Mouse (Mus musculus): ENCODE results near the gene Strip2.

- TF ChIP-seq POLR2A (IDR thresholded peaks at IDR 0.05; ENCODE audit: low read depth, low read length) (no peak), CTCF (IDR thresholded peaks at IDR 0.05; ENCODE audit: extremely low read depth, insufficient read depth, insufficient read length, insufficient replicate concordance) (no peak)
Observed at GRCm38 (mm10) chr6:29944465-29944864, 27.7 kb downstream of the Strip2 start.
